Mouse (Mus musculus) kidney, embryonic 15.5 days (tissue): ENCODE data around the gene Large2. TPM values are rescaled to one million over a fixed set of nuclear protein-coding genes. Genes with fewer than 3 reads are reported as not detected.

ENCODE experiments used
- ATAC-seq: fragments of 200-750 bp; cut with Nextera tagmentation; replicated peaks from 2 replicates; pipeline ENCODE4 v1.8.0; 2017; ENCODE audit warnings: moderate TSS enrichment; ENCODE audit not compliant: low FRiP score
- H3K27ac ChIP-seq: fragments of 300-500 bp; sonication (generic); 2 replicates; pipeline ENCODE4 v1.5.1; 2015; ENCODE audit warnings: mild to moderate bottlenecking, inconsistent platforms
- H3K27me3 ChIP-seq: fragments of 300-500 bp; sonication (generic); 2 replicates; pipeline ENCODE4 v1.6.1; 2015; ENCODE audit warnings: inconsistent platforms
- H3K36me3 ChIP-seq: fragments of 300-500 bp; sonication (generic); 2 replicates; pipeline ENCODE4 v1.6.1; 2015; ENCODE audit warnings: inconsistent platforms
- H3K4me1 ChIP-seq: fragments of 300-500 bp; sonication (generic); 2 replicates; pipeline ENCODE4 v1.6.1; 2015; ENCODE audit warnings: inconsistent platforms
- H3K4me2 ChIP-seq: fragments of 300-500 bp; sonication (generic); 2 replicates; pipeline ENCODE4 v1.6.1; 2015; ENCODE audit warnings: moderate library complexity, mild to moderate bottlenecking, inconsistent platforms
- H3K4me3 ChIP-seq: fragments of 300-500 bp; sonication (generic); replicated peaks from 2 replicates; pipeline ENCODE4 v1.5.1; 2015; ENCODE audit warnings: mild to moderate bottlenecking, inconsistent platforms
- H3K9ac ChIP-seq: fragments of 300-500 bp; sonication (generic); 2 replicates; pipeline ENCODE4 v1.6.1; 2015; ENCODE audit warnings: mild to moderate bottlenecking, inconsistent platforms
- H3K9me3 ChIP-seq: fragments of 300-500 bp; sonication (generic); replicated peaks from 2 replicates; pipeline ENCODE4 v1.6.1; 2016; ENCODE audit warnings: inconsistent platforms
- WGBS: fragments of 180-500 bp; shearing (Covaris S2); methylation state at CpG from one replicate; pipeline ENCODE4 v1.1.7; 2015; ENCODE audit warnings: mixed read lengths; 5-methylcytosine and 5-hydroxymethylcytosine counted together
- polyA plus RNA-seq: library from polyadenylated mRNA; unstranded; fragments of >200 nt; fragmentation: Nextera tagmentation; extraction: Ambion mirVana; gene quantifications from 2 replicates; pipeline ENCODE4 v1.2.1, GENCODE M21; 2015

Large2 gene
- polyA plus RNA-seq, 1 experiment from 2014 or later: 29.5 TPM

DNA sequence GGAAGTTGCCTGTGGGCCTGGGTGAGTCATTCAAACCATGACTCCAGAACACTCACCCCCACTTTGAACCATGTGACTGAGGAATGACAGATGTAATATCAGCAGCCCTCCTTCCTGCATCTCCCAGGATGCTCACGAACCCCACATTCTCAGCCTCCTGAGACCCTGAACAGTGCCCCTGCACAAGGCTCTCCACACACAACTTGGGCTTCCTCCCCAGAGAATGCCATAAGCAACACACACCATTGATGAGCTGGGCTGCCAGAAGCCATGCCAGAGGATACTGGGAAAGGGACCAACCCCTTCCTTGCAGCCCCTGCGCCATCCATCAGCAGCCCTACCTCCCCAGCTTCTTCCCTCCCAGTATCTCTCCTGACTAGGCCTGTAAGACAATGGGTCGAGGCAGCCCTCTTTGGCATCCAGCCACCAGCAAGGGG is 13.4 kb upstream of the Large2 start:
- Histone ChIP-seq H3K4me2 (peak overlapping the region; percentile 88), H3K36me3 (peaks cover 44% of the 10 kb centered on the region), H3K9ac (peak overlapping the region; percentile 69), H3K9me3 (no peaks in the 10 kb centered on the region), H3K4me1 (peaks cover 52% of the 10 kb centered on the region), H3K27me3 (no peaks in the 10 kb centered on the region), H3K27ac (0 out of 2 replicates have a peak overlapping the region, but pooled peaks have one; percentile 88), H3K4me3 (peak overlapping the region; percentile 81)
- 61% methylated on average over 3 of the region's 3 CpGs for WGBS
- ATAC-seq: no peak

DNA sequence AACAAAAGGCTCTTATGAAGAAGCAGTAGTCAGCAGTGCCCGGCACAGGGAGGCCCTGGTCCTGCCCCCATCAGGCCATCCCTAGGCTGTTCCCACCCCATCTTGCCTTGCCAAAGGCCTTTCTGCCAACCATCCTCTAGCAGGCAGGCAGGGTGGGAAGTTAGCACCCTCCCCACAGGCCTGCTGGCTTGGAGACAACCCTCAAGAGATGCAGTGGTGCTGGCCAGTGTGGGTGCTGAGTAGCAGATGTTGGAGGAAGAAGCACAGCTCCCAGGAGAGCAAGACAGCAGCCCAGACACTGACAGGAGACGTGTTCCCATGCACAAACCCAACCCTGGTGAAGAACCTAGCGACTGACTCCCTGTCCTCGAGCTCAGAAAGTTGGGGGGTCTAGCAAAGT is 13.0 kb upstream of the Large2 start:
- Histone ChIP-seq H3K27me3 (no peaks in the 10 kb centered on the region), H3K9me3 (no peaks in the 10 kb centered on the region), H3K9ac (no peak overlapping the region), H3K4me2 (0 out of 2 replicates have a peak overlapping the region, but pooled peaks have one; percentile 88), H3K27ac (no peak overlapping the region), H3K4me3 (0 out of 2 replicates have a peak overlapping the region, but pooled peaks have one; percentile 81), H3K36me3 (peaks cover 49% of the 10 kb centered on the region), H3K4me1 (peaks cover 47% of the 10 kb centered on the region)
- no peak for ATAC-seq
- WGBS: 88% methylated on average over 4 of the region's 4 CpGs

DNA sequence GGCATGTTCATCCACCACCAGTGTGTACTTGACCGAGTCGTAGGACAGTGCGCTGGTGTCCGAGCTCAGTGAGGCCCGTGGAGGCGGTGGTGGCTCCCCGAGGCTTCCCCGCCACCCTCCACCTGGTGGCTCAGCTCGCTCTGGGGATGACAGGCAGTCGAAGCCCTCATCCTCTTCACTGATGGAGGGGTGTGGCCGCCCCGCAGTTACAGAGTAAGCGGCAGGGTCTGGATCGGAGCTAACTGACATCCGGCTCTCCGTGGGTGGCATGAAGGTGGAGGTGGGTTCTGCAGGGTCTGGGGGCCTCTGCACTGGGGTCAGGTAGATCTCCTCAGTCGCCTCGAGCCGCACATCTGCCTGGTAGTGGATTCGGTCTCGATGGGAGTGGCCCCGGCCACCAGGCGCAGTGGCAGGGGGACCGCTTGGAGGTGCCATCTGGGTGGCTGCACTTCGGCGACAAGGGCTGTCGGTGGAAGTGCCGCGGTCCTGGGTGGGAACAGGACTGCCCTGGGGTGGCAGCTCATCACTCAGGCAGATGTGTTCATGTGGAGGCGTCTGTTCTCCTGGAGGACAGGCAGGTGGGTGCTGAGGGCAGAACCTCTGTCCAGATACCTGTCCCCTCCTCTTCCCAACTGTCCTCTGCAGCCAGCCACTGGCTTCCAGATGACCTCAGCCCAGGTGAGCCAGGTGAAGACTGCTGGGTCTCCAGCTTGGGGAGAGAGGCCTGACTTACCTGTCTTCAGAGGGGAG is 12.3 kb upstream of the Large2 start:
- no peak overlapping the region for H3K9ac ChIP-seq
- H3K27me3 ChIP-seq: no peaks in the 10 kb centered on the region
- H3K9me3 ChIP-seq: no peaks in the 10 kb centered on the region
- peaks cover 40% of the 10 kb centered on the region for H3K4me1 ChIP-seq
- H3K27ac ChIP-seq: no peak overlapping the region
- ATAC-seq: no peak
- H3K36me3 ChIP-seq: peaks cover 55% of the 10 kb centered on the region
- no peak overlapping the region for H3K4me3 ChIP-seq
- WGBS: 89% methylated on average over 30 of the region's 30 CpGs
- H3K4me2 ChIP-seq: no peak overlapping the region

DNA sequence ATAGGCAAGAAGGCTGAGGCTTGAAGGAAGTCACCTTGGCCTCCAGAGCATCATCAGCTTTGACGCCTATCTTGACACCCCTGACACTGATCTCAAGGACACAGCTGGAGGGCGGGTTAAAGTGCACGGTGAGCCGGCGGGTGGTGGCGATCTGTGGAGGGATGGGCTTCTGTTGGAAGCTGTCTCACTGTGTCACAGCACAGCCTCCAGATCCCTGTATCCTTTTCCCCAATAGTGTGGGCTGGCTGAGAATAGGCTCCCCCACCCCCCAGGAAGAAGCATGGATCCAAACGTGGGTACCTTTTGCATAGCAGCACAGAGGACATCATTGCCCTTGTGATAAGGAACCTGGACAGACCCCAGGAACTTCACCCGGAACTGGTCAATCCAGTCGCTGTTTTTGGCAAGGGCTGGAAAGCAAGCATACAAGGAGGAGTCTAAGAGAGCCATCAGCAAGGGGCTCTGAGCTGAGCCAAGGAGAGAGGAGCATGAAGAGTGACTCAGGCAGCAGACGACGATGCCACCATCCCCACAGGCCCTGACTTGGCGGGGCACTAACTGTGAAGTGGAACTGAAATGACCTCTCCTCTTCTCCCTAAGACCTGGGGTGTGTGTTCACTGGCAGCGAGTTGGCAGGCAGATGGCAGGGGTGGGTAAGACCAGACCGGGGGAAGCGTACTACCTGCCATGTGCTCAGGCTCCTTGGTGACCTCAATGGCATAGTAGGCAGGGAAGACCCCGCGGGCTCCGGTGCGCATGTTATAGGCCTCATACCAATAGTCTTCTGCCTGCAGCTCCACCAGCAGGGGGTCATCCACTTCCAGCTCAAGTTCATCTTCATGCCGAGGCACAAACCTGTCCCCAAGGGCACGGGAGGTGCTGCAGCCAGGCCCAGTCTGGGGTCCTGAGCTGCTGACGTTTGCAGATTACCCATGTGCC is 10.7 kb upstream of the Large2 start:
- Histone ChIP-seq H3K36me3 (peaks cover 69% of the 10 kb centered on the region), H3K4me1 (peaks cover 24% of the 10 kb centered on the region), H3K27me3 (no peaks in the 10 kb centered on the region), H3K9me3 (no peaks in the 10 kb centered on the region), H3K9ac (no peak overlapping the region), H3K4me3 (no peak overlapping the region), H3K27ac (no peak overlapping the region), H3K4me2 (no peak overlapping the region)
- WGBS: 82% methylated on average over 22 of the region's 22 CpGs
- no peak for ATAC-seq

DNA sequence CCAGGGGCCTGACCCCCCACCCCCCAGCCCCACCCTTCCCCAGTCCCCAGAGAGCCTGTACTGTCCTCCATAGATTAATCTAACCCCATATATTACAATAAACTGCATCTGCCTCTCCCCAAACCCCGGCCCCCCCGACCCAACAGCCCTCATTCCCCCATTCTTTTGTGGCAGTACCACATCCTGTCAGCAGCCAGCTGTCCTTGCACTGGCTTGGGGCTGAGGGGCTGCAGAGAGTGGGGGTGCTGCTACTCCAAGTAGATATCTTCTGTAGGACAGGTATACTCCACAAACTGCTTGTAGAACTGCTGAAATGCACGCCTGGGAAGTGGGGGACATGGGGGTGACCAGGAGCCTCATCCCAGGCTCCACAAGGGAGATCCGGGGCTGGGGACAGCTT is 9.4 kb upstream of the Large2 start:
- H3K36me3 ChIP-seq: peaks cover 82% of the 10 kb centered on the region
- ATAC-seq: no peak
- 85% methylated on average over 4 of the region's 4 CpGs for WGBS
- H3K4me2 ChIP-seq: no peak overlapping the region
- H3K9ac ChIP-seq: no peak overlapping the region
- no peak overlapping the region for H3K4me3 ChIP-seq
- H3K27ac ChIP-seq: no peak overlapping the region
- H3K9me3 ChIP-seq: no peaks in the 10 kb centered on the region
- H3K4me1 ChIP-seq: peaks cover 14% of the 10 kb centered on the region
- H3K27me3 ChIP-seq: no peaks in the 10 kb centered on the region

DNA sequence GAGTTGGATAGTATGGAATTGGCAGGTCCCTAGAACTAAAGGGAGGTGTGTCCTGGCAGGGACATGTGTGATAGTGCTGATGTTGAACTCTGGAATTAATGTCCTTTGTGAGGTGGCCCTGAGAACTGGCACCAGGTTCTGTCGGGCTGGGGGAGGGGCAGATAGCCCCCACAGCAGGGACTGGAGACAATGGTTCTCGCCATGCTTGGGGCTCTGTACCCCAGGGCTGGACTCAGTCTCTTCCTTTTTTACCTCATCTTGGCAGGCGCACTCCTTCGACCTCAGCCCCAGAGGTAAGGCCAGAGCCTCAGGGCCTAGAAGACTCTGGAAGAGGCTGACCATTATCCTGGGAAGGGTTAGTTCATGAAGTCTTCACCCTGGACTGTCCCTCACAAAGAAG is 8.1 kb upstream of the Large2 start:
- H3K4me2 ChIP-seq: no peak overlapping the region
- no peak overlapping the region for H3K4me3 ChIP-seq
- WGBS: 91% methylated on average over 4 of the region's 4 CpGs
- no peak overlapping the region for H3K9ac ChIP-seq
- H3K27ac ChIP-seq: no peak overlapping the region
- H3K36me3 ChIP-seq: peaks cover 95% of the 10 kb centered on the region
- no peaks in the 10 kb centered on the region for H3K27me3 ChIP-seq
- H3K4me1 ChIP-seq: peaks cover 3% of the 10 kb centered on the region; the same call in 1 of the 2 replicates
- ATAC-seq: no peak
- H3K9me3 ChIP-seq: no peaks in the 10 kb centered on the region

DNA sequence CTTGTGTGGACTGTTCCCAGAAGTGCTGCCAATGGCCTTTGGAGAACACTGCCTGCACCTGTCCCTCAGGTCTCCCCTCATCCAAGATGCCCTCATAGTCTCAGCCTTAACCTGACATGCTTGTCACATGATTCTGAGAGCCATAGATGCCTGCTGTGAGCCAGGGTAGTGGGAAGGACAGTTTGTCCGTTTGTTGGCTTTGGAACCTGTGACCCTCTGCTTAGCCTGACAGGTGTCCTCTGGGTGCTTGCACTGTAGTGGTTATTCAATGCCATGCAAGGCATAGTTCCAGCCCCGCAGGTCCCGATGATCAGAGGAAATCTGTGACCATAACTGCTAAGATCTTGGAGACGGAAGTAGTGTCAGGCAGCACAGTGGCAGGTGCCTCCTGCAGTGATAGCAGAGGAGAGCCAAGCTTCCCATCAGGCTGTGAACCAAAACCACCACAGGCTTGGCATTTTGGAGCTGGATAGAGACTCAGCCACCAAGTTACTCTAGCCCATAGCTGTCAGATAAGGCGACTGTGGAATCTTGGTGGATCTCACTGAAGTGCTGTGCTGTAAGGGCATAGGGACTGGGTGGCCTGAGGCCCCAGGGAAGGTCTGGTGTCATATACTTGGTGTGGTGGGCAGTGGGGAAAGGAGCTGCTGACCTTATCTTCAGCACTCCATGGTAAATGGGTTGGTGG is 7.4 kb upstream of the Large2 start, which contains the start of gene 1700029I15Rik:
Gene 1700029I15Rik (plus strand): TSS at position 638 of the 688 bp plus-strand sequence.
- no peaks in the 10 kb centered on the region for H3K27me3 ChIP-seq
- H3K36me3 ChIP-seq: peaks cover 98% of the 10 kb centered on the region
- H3K9ac ChIP-seq: no peak within 1 kb of the TSS
- no peak within 1 kb of the TSS for H3K27ac ChIP-seq
- H3K4me2 ChIP-seq: no peak within 1 kb of the TSS
- no peak within 1 kb of the TSS for H3K4me3 ChIP-seq
- WGBS: 87% methylated on average over 5 of the region's 5 CpGs
- no peak for ATAC-seq
- no peaks in the 10 kb centered on the region for H3K9me3 ChIP-seq
- H3K4me1 ChIP-seq: no peaks in the 10 kb centered on the region

DNA sequence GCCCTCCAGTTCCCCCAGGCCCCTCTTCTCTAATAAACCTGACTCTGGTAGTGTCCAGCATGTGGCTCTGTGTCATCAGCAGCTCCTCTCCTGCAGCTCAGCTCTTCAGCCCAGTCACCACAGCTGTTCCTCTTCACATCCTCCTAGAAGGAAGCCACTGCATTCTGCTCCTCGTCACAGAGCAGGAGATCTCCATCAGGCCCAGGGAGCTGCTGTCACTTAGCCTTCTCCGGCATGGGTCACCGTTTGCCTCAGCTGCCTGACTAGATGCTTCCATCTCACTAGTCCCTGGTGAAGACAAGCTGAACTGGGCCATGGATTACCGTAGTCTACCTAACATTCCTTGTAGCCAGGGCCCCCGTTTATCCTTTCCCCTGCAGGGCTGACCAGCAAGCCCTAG is 6.5 kb upstream of the Large2 start:
- 76% methylated on average over 5 of the region's 5 CpGs for WGBS
- ATAC-seq: no peak
- Histone ChIP-seq H3K27me3 (no peaks in the 10 kb centered on the region), H3K36me3 (peaks cover 90% of the 10 kb centered on the region), H3K9me3 (no peaks in the 10 kb centered on the region), H3K9ac (no peak overlapping the region), H3K4me1 (peaks cover 5% of the 10 kb centered on the region), H3K4me2 (no peak overlapping the region), H3K4me3 (no peak overlapping the region), H3K27ac (no peak overlapping the region)

DNA sequence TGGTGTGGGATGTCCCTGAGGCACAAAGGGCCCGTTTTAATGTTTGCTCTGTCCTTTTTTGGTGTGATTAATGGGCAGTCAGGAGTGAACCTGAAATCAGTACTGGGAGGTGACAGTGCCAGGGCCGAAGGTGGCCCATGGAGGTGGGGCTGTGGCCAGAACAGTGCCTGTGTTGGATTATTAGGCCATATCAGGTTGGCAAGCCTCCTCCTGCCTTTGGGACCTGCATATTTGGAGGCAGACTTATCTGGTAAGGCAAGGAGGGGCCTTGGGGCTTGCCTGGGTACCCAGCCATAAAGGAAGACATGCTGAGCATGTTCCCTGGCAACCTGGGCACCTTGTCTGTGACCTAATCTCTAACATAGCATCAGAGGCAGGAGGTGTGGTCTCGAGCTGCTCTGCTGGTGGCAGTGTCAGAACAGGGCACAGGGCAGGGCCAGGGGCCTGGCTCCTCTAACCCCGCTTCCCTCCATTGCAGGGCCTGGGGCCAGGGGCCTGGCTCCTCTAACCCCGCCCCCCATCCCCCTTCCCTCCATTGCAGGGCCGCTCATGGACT is 5.9 kb upstream of the Large2 start:
- Histone ChIP-seq H3K4me3 (no peak overlapping the region), H3K9ac (no peak overlapping the region), H3K27ac (no peak overlapping the region), H3K27me3 (no peaks in the 10 kb centered on the region), H3K4me2 (no peak overlapping the region), H3K9me3 (no peaks in the 10 kb centered on the region), H3K36me3 (peaks cover 84% of the 10 kb centered on the region), H3K4me1 (peaks cover 11% of the 10 kb centered on the region)
- 60% methylated on average over 6 of the region's 6 CpGs for WGBS
- ATAC-seq: no peak

DNA sequence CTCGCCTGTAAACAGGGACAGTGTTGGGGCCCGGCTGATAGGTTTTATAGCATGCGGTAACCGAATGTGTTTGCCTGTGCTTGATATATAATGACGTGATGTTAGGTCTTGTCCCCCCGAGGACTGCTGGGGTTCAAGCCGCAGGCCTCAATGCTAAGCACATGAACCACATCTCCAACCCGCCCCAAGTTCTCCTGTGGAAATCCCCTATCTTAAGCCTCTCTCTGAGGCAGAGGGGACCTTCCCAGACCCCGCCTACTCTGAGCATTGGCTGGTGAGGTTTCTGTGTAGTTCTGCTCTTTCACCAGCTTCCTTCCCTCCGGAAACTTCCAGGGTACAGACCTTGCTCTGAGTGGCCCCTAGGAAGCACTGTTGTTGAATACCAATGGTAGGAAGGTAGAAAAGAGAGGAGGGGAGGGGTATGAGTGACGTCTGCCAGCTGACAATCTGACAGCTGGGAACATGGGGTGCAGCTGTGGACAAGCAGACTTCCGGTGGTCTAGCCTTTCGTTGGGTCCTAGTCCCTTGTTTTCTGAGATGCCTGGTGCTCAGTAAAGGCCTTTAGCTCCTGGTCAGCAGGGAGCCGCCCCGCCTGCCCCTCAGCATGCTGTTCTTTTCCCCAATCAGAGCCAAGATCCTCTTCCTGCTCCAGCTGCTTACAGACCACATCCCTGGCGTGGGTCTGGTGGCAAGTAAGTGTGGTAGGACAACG is 5.3 kb upstream of the Large2 start:
- Histone ChIP-seq H3K9ac (no peak overlapping the region), H3K27ac (no peak overlapping the region), H3K4me1 (peaks cover 12% of the 10 kb centered on the region), H3K4me3 (no peak overlapping the region), H3K9me3 (no peaks in the 10 kb centered on the region), H3K27me3 (no peaks in the 10 kb centered on the region), H3K36me3 (peaks cover 78% of the 10 kb centered on the region), H3K4me2 (no peak overlapping the region)
- no peak for ATAC-seq
- WGBS: 81% methylated on average over 17 of the region's 17 CpGs

DNA sequence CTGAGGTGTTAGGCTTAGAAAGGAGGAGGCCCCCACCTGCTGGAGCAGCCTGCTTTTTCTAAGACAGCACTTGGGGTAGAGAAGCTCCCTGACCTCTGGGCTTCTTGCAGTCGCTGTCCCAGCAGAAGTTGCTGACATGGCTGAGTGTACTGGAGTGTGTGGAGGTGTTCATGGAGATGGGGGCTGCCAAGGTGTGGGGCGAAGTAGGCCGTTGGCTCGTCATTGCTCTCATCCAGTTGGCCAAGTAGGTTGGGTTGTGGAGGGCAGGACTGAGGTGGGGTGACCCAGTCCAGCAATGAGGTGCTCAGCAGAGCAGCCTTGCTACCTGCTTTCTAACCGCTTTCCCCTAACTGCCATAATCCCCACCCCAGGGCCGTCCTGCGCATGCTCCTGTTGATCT is 2.7 kb upstream of the Large2 start:
- peaks cover 36% of the 10 kb centered on the region for H3K4me1 ChIP-seq
- H3K4me3 ChIP-seq: no peak overlapping the region
- no peaks in the 10 kb centered on the region for H3K9me3 ChIP-seq
- 96% methylated on average over 7 of the region's 7 CpGs for WGBS
- peaks cover 52% of the 10 kb centered on the region for H3K36me3 ChIP-seq
- no peak overlapping the region for H3K9ac ChIP-seq
- H3K27ac ChIP-seq: no peak overlapping the region
- H3K27me3 ChIP-seq: peaks cover 4% of the 10 kb centered on the region; the same call in 1 of the 2 replicates
- ATAC-seq: no peak
- no peak overlapping the region for H3K4me2 ChIP-seq
